Mouse (Mus musculus): ENCODE measurements around the gene Ubash3b. TPM values are rescaled to one million over a fixed set of nuclear protein-coding genes. Genes with fewer than 3 reads are reported as not detected.

Gene Ubash3b
- polyA plus RNA-seq, 1 experiment from 2014 or later, result 6.7 TPM

DNA sequence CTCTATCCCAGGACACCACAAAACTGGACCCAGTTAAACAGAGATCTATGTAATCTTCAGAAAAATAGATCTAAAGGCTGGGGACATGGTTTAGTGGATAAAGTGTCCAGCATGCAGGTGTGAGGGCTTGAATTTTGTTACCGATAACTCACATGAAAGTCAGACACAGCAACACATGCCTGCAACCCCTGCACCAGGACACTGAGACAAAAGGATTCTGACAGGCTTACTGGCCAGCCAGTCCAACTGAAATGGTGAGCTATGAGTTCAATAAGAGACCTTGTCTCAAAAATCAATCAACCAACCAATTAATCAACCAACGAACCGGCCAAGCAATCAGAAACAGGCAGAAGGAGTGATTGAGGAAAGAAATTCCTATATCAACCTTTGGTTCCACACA lies 177.7 kb downstream of the Ubash3b start:
- no peaks in the 10 kb centered on the region for H3K9me3 ChIP-seq
- 92% methylated on average over 3 of the region's 3 CpGs for WGBS
- no peak for DNase-seq (ENCODE audit: low spot score)
- H3K27ac ChIP-seq (replicated peaks), result no peak overlapping the region
- H3K4me1 ChIP-seq, result no peaks in the 10 kb centered on the region
- H3K27me3 ChIP-seq (replicated peaks; ENCODE audit: low read depth, poor library complexity, severe bottlenecking), result peaks cover 6% of the 10 kb centered on the region; the same call in 1 of the 2 replicates
- no peaks in the 10 kb centered on the region for H3K36me3 ChIP-seq (replicated peaks)
- H3K4me3 ChIP-seq, result no peak overlapping the region

GRCm38 (mm10) chr9:40982480-40982879 lies 179.0 kb downstream of the Ubash3b start:
- DNase-seq (ENCODE audit: low spot score), result peak; percentile 43
- H3K27me3 ChIP-seq (replicated peaks; ENCODE audit: low read depth, poor library complexity, severe bottlenecking), result peaks cover 6% of the 10 kb centered on the region; the same call in 1 of the 2 replicates
- no peak overlapping the region for H3K27ac ChIP-seq (replicated peaks)
- no peaks in the 10 kb centered on the region for H3K4me1 ChIP-seq
- H3K4me3 ChIP-seq, result no peak overlapping the region
- WGBS, result 38% methylated on average over 6 of the region's 6 CpGs
- no peaks in the 10 kb centered on the region for H3K9me3 ChIP-seq
- H3K36me3 ChIP-seq (replicated peaks), result no peaks in the 10 kb centered on the region

DNA sequence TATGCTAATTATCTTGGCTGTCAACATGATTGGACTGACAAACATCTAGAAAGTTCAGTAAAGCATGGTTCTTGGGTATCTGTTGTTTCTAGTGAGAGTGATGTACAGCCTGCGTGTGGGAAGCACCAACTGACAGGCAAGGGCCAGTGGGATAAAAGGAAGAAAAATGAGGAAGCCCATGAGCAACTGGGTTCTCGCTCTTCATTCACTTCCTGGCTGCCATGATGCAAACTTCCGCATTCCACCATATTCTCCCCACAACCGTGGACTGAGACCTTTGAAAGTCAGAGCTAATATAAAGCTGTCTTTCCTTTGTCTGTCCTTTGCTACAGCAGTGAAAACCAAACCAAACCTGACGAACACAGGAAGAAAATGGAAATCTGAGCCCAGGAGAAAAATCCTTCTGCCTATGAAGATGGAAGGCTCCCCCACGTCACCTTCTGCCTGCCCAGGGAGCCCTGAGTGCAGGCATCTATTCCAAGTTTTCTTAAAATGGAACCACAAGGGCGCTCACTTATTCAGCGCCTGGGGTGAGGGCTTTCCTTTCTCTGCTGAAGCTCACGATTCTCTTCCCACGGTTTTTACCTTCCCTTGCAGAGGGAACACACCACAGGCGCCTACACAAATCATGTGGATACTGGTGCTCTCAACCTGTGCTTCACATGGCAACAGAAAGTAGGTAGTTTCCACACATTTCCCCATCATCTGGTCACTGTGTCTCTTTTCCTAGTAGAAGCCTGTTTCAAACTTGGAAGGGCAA lies 187.3 kb downstream of the Ubash3b start:
- H3K9me3 ChIP-seq, result no peaks in the 10 kb centered on the region
- 0 out of 2 replicates have a peak, but pooled peaks cover 5% of the 10 kb centered on the region for H3K27me3 ChIP-seq (replicated peaks; ENCODE audit: low read depth, poor library complexity, severe bottlenecking)
- 79% methylated on average over 11 of the region's 11 CpGs for WGBS
- no peak overlapping the region for H3K4me3 ChIP-seq
- no peaks in the 10 kb centered on the region for H3K36me3 ChIP-seq (replicated peaks)
- no peaks in the 10 kb centered on the region for H3K4me1 ChIP-seq
- no peak for DNase-seq (ENCODE audit: low spot score)
- no peak overlapping the region for H3K27ac ChIP-seq (replicated peaks)

DNA sequence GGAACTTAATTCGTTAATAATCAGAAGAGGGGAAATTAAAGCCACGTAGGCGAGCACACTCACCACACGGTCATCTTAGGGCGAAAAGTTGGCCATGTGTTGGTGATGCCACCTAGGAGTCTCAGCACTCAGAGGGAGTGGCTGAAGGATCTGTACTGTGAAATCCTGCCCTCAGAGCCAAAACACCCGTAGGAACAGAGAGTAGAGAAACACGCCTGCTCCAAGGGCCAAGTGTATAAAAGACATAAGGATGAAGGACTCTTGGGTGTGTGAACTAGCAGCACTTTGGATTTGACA lies 197.1 kb downstream of the Ubash3b start:
- no peak for DNase-seq (ENCODE audit: low spot score)
- WGBS, result 15% methylated on average over 7 of the region's 7 CpGs
- Histone ChIP-seq H3K27me3 (replicated peaks; ENCODE audit: low read depth, poor library complexity, severe bottlenecking) (peaks cover 70% of the 10 kb centered on the region), H3K36me3 (replicated peaks) (no peaks in the 10 kb centered on the region), H3K4me3 (peak overlapping the region; percentile 63), H3K27ac (replicated peaks) (peak overlapping the region; percentile 49; the same call in 1 of the 2 replicates), H3K4me1 (peaks cover 9% of the 10 kb centered on the region), H3K9me3 (no peaks in the 10 kb centered on the region)

- WGBS, result under 1% methylated on average over 51 of the region's 51 CpGs
- H3K4me1 ChIP-seq, result peaks cover 9% of the 10 kb centered on the region
- no peaks in the 10 kb centered on the region for H3K36me3 ChIP-seq (replicated peaks)
- peak; percentile 60 for DNase-seq (ENCODE audit: low spot score)
- H3K9me3 ChIP-seq, result no peaks in the 10 kb centered on the region
- H3K4me3 ChIP-seq, result peak within 1 kb of the TSS; percentile 63
- peaks cover 70% of the 10 kb centered on the region for H3K27me3 ChIP-seq (replicated peaks; ENCODE audit: low read depth, poor library complexity, severe bottlenecking)
- peak within 1 kb of the TSS; percentile 49 for H3K27ac ChIP-seq (replicated peaks)
Measured at GRCm38 (mm10) chr9:40963586-40964417, 197.7 kb downstream of the Ubash3b start, which contains the start of gene Jhy. Gene Jhy (minus strand): TSS chr9:40964118.

GRCm38 (mm10) chr9:40961401-40961800 lies 200.1 kb downstream of the Ubash3b start:
- no peak overlapping the region for H3K27ac ChIP-seq (replicated peaks)
- H3K9me3 ChIP-seq, result no peaks in the 10 kb centered on the region
- 81% methylated on average over 3 of the region's 3 CpGs for WGBS
- H3K36me3 ChIP-seq (replicated peaks), result no peaks in the 10 kb centered on the region
- no peak overlapping the region for H3K4me3 ChIP-seq
- peaks cover 9% of the 10 kb centered on the region for H3K4me1 ChIP-seq
- H3K27me3 ChIP-seq (replicated peaks; ENCODE audit: low read depth, poor library complexity, severe bottlenecking), result peaks cover 71% of the 10 kb centered on the region
- no peak for DNase-seq (ENCODE audit: low spot score)

Other genes with a start within 250 kb of the Ubash3b start
- 0.05 and 0.28 TPM in 2 replicates for gene Jhy, start 197.6 kb downstream of the Ubash3b start, polyA plus RNA-seq (2016; fragmentation: Nextera tagmentation; extraction: Ambion mirVana)
- 0.05 and 0.09 TPM in 2 replicates for gene Crtam, start 157.1 kb downstream of the Ubash3b start, polyA plus RNA-seq (2016; fragmentation: Nextera tagmentation; extraction: Ambion mirVana)